Mouse (Mus musculus) stomach, embryonic 14.5 days (tissue): ENCODE data around the gene Stx4a. TPM values are rescaled to one million over a fixed set of nuclear protein-coding genes. Genes with fewer than 3 reads are reported as not detected.

Source experiments
- ATAC-seq: fragments of 200-750 bp; cut with Nextera tagmentation; 2 replicates; pipeline ENCODE4 v1.8.0; 2017; ENCODE audit warnings: low read depth, moderate TSS enrichment; ENCODE audit not compliant: insufficient number of reproducible peaks, insufficient read depth, low FRiP score
- H3K27ac ChIP-seq: fragments of 300-500 bp; sonication (generic); 2 replicates; pipeline ENCODE4 v1.5.1; 2014; ENCODE audit warnings: mild to moderate bottlenecking, low read length, moderate library complexity, mixed read lengths
- H3K27me3 ChIP-seq: fragments of 300-500 bp; sonication (generic); 2 replicates; pipeline ENCODE4 v1.6.1; 2014; ENCODE audit warnings: low read length, control low read depth, mixed read lengths; ENCODE audit not compliant: control insufficient read depth, insufficient read depth
- H3K36me3 ChIP-seq: fragments of 300-500 bp; sonication (generic); 2 replicates; pipeline ENCODE4 v1.6.1; 2014; ENCODE audit warnings: mild to moderate bottlenecking, control low read depth, low read length, moderate library complexity, mixed read lengths; ENCODE audit not compliant: control insufficient read depth, insufficient read depth
- H3K4me1 ChIP-seq: fragments of 300-500 bp; sonication (generic); 2 replicates; pipeline ENCODE4 v1.6.1; 2014; ENCODE audit warnings: low read length, control low read depth, mixed read lengths; ENCODE audit not compliant: control insufficient read depth, insufficient read depth
- H3K4me2 ChIP-seq: fragments of 300-500 bp; sonication (generic); replicated peaks from 2 replicates; pipeline ENCODE4 v1.6.1; 2014; ENCODE audit warnings: low read depth, low read length, control low read depth
- H3K4me3 ChIP-seq: fragments of 300-500 bp; sonication (generic); 2 replicates; pipeline ENCODE4 v1.5.1; 2014; ENCODE audit warnings: low read depth, low read length, control low read depth
- H3K9ac ChIP-seq: fragments of 300-500 bp; sonication (generic); replicated peaks from 2 replicates; pipeline ENCODE4 v1.6.1; 2014; ENCODE audit warnings: low read depth, mild to moderate bottlenecking, control low read depth, low read length, moderate library complexity, mixed read lengths
- H3K9me3 ChIP-seq: fragments of 300-500 bp; sonication (generic); 2 replicates; pipeline ENCODE4 v1.6.1; 2016; ENCODE audit warnings: low read depth, low read length, control low read depth; ENCODE audit not compliant: control insufficient read depth
- WGBS: fragments of 180-500 bp; shearing (Covaris S2); extraction: QIAGEN DNeasy Blood & Tissue Kit; methylation state at CpG from one replicate; pipeline ENCODE4 v1.1.7; 2014; 5-methylcytosine and 5-hydroxymethylcytosine counted together
- polyA plus RNA-seq: library from polyadenylated mRNA; unstranded; fragments of >200 nt; fragmentation: Nextera tagmentation; extraction: Ambion mirVana; gene quantifications from 2 replicates; pipeline ENCODE4 v1.2.1, GENCODE M21; 2014

The Stx4a gene
- polyA plus RNA-seq, 1 experiment from 2014 or later = 29.7 TPM

- H3K4me1 ChIP-seq = no peaks in the 10 kb centered on the region
- ATAC-seq = no peak
- no peaks in the 10 kb centered on the region for H3K9me3 ChIP-seq
- no peaks in the 10 kb centered on the region for H3K27me3 ChIP-seq
- H3K36me3 ChIP-seq = no peaks in the 10 kb centered on the region; the same call in none of the 2 replicates
- WGBS = 97% methylated on average over 1 of the region's 1 CpGs
- H3K27ac ChIP-seq = no peak overlapping the region
- H3K4me2 ChIP-seq = no peak overlapping the region
- no peak overlapping the region for H3K4me3 ChIP-seq
- no peak overlapping the region for H3K9ac ChIP-seq
Observed at GRCm38 (mm10) chr7:127809846-127810245, 14.2 kb upstream of the Stx4a start.

- no peaks in the 10 kb centered on the region; the same call in none of the 2 replicates for H3K36me3 ChIP-seq
- H3K27me3 ChIP-seq = no peaks in the 10 kb centered on the region
- H3K4me1 ChIP-seq = no peaks in the 10 kb centered on the region
- ATAC-seq = no peak
- 75% methylated on average over 10 of the region's 10 CpGs for WGBS
- no peak overlapping the region for H3K27ac ChIP-seq
- no peaks in the 10 kb centered on the region for H3K9me3 ChIP-seq
- no peak overlapping the region for H3K4me2 ChIP-seq
- H3K9ac ChIP-seq = no peak overlapping the region
- no peak overlapping the region for H3K4me3 ChIP-seq
Observed at GRCm38 (mm10) chr7:127810650-127811049, 13.4 kb upstream of the Stx4a start.

- no peak for ATAC-seq
- no peak overlapping the region for H3K9ac ChIP-seq
- no peak overlapping the region for H3K4me2 ChIP-seq
- H3K4me3 ChIP-seq = no peak overlapping the region
- no peaks in the 10 kb centered on the region for H3K4me1 ChIP-seq
- H3K36me3 ChIP-seq = no peaks in the 10 kb centered on the region; the same call in none of the 2 replicates
- WGBS = 79% methylated on average over 4 of the region's 4 CpGs
- no peaks in the 10 kb centered on the region for H3K9me3 ChIP-seq
- H3K27ac ChIP-seq = no peak overlapping the region
- no peaks in the 10 kb centered on the region for H3K27me3 ChIP-seq
Observed at GRCm38 (mm10) chr7:127811240-127811639, 12.9 kb upstream of the Stx4a start.

- H3K27ac ChIP-seq = no peak overlapping the region
- no peaks in the 10 kb centered on the region for H3K4me1 ChIP-seq
- H3K27me3 ChIP-seq = no peaks in the 10 kb centered on the region
- H3K36me3 ChIP-seq = no peaks in the 10 kb centered on the region; the same call in none of the 2 replicates
- H3K4me3 ChIP-seq = no peak overlapping the region
- H3K9ac ChIP-seq = no peak overlapping the region
- no peak overlapping the region for H3K4me2 ChIP-seq
- WGBS = 84% methylated on average over 3 of the region's 3 CpGs
- ATAC-seq = no peak
- no peaks in the 10 kb centered on the region for H3K9me3 ChIP-seq
Observed at GRCm38 (mm10) chr7:127812292-127812691, 11.8 kb upstream of the Stx4a start.

- no peaks in the 10 kb centered on the region for H3K4me1 ChIP-seq
- WGBS = 70% methylated on average over 4 of the region's 4 CpGs
- H3K27me3 ChIP-seq = no peaks in the 10 kb centered on the region
- H3K36me3 ChIP-seq = no peaks in the 10 kb centered on the region; the same call in 1 of the 2 replicates
- ATAC-seq = no peak
- no peak overlapping the region for H3K9ac ChIP-seq
- no peak overlapping the region for H3K27ac ChIP-seq
- no peaks in the 10 kb centered on the region for H3K9me3 ChIP-seq
- no peak overlapping the region for H3K4me3 ChIP-seq
- no peak overlapping the region for H3K4me2 ChIP-seq
Observed at GRCm38 (mm10) chr7:127813821-127814220, 10.3 kb upstream of the Stx4a start.

- Histone ChIP-seq H3K36me3 (no peaks in the 10 kb centered on the region; the same call in 1 of the 2 replicates), H3K9ac (no peak overlapping the region), H3K4me2 (no peak overlapping the region), H3K4me1 (no peaks in the 10 kb centered on the region), H3K27ac (no peak overlapping the region), H3K9me3 (no peaks in the 10 kb centered on the region), H3K27me3 (no peaks in the 10 kb centered on the region), H3K4me3 (no peak overlapping the region)
- ATAC-seq = no peak
- 75% methylated on average over 19 of the region's 19 CpGs for WGBS
Observed at GRCm38 (mm10) chr7:127814241-127814921, 9.7 kb upstream of the Stx4a start.

GRCm38 (mm10) chr7:127815116-127815665 is 8.9 kb upstream of the Stx4a start:
- no peak overlapping the region for H3K4me3 ChIP-seq
- no peak overlapping the region for H3K9ac ChIP-seq
- H3K27ac ChIP-seq = no peak overlapping the region
- no peaks in the 10 kb centered on the region for H3K27me3 ChIP-seq
- no peaks in the 10 kb centered on the region; the same call in 1 of the 2 replicates for H3K36me3 ChIP-seq
- H3K9me3 ChIP-seq = no peaks in the 10 kb centered on the region
- no peak for ATAC-seq
- no peaks in the 10 kb centered on the region for H3K4me1 ChIP-seq
- whole genome bisulfite sequencing = 86% methylated on average over 15 of the region's 15 CpGs
- no peak overlapping the region for H3K4me2 ChIP-seq

GRCm38 (mm10) chr7:127815954-127816821 is 7.9 kb upstream of the Stx4a start:
- H3K27ac ChIP-seq = no peak overlapping the region
- no peak overlapping the region for H3K9ac ChIP-seq
- WGBS = 64% methylated on average over 15 of the region's 15 CpGs
- H3K27me3 ChIP-seq = no peaks in the 10 kb centered on the region
- H3K4me2 ChIP-seq = no peak overlapping the region
- H3K4me1 ChIP-seq = no peaks in the 10 kb centered on the region
- no peak overlapping the region for H3K4me3 ChIP-seq
- H3K9me3 ChIP-seq = no peaks in the 10 kb centered on the region
- no peak for ATAC-seq
- no peaks in the 10 kb centered on the region for H3K36me3 ChIP-seq
